Mouse (Mus musculus) retina, embryonic 14.5 days (tissue): ENCODE results near the gene Gm17542.
"Not testable (repeated sequence)": the region's sequence is repeated elsewhere in the genome, so short reads cannot be mapped to it uniquely, and the experiment has no call there.

ENCODE experiments used
- DNase-seq: peaks from one replicate; pipeline ENCODE4 v3.0.0-alpha.2; 2015; ENCODE audit warnings: low spot score

Gm17542 gene

DNA sequence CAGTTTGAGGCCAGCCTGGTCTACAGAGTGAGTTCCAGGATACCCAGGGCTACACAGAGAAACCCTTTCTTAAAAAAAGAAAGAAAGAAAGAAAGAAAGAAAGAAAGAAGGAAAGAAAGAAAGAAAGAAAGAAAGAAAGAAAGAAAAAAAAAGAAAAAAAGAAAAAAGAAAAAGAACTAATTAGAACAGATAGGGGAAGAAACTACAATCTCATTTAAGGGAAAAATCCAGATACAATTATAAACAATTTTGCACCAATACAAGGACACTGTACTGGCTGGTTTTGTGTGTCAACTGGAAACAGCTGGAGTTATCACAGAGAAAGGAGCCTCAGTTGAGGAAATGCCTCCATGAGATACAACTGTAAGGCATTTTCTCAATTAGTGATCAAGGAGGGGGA lies at the start of gene Gm17542:
Gene Gm17542 (minus strand): TSS at position 101 of the 400 bp plus-strand sequence.
- DNase-seq = not testable (repeated sequence)

DNA sequence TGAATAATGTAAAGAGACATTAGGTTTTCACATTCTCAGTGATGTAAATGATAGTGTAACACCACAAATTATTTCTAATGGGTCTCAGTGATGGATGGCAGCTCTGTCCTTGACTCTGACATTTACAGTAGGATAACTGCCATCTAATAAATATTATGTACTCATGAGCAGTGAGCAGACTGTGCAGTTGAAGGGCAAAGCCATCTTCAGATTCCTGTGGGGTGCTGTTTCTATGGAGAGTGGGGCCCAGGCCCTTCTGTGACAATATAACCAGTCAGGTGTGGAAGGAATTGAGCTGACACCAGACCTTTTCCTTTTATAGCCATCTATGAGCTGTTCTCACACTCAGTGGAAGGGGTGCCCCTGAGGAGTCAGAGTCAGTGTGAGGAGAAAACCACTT lies 21.8 kb upstream of the Gm17542 start:
- DNase-seq = no peak

DNA sequence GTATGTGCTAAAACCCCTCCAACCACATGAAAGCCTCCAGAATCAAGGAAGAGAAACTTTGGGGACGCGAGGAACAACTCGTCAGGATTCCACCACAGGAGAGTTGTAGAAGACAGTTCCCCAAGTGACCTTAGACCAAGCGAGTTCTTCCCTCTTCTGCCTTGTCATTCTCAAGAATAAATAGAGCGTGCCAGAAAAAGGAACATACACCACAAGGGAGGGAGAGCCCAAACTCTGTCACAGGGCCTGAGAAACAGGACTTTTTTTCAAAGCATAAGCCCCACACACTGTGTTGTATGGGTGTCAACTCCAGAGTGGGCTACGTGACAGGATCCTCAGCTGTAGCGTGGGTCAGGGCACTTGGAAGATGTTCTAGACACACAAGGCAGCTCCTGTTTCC lies 20.1 kb upstream of the Gm17542 start:
- no peak for DNase-seq

DNA sequence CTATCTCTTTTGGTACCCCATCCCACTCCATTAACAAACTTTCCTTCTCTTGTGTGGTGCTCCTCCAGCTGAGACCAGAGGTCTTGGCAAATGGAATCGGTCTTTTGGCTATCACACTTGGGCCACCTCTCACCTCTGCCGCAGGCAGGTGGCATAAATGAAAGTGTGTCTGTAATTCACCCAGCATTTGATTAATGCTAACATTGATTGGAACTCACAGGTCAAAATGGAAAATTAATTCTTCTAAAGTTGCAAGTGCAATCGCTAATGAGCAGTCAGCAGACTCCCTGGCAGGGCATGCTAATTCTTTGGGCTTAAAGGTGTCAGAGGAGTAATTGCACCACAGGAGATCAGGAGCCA lies 3.2 kb downstream of the Gm17542 start:
- no peak for DNase-seq

DNA sequence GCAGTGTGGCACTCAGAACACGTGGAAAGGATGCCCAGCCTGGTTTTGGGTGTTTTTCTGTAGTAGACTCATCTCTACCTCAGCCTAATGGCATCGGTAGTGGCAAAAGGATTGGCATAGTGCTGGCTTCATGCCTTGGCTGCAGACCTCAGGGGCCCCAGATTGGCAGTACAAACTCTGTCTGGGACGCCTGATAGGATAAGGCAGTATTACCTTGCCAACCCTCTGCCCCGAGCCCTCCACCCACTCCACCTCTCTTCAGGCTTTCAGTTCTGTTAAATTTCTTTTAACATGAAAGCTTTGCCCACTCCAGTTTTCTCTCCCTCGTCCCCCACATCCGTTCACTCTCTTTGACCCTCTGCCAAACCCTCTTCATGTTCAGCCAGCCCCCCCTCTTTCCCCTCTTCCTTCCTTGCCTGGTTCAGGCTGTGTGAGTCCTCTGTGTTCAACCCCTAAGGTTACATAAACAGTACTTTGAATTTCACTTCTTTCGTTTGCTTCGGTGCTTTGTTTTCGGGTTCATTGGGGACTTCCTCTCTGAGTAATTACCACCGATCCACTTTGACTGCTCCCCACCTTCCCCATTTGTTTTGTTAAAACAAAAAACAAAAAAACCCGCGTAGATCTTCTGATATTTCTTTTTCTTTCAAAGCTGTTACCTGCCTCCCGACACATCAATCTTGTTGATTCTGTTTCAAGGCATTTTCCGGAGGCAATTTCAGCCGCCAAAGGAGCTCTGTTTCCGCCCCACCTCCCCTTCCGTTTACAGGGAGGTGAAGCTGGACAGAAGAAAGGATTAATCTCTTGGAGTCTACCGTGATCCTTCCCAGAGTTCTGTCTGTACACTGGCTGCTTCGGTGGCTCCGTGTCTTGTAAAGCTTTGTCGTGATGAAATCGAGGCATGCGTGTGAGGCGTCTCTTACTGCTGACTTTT lies 3.9 kb downstream of the Gm17542 start:
- DNase-seq = no peak

- DNase-seq = no peak
Measured at GRCm38 (mm10) chr10:58713225-58713624, 4.8 kb downstream of the Gm17542 start.

GRCm38 (mm10) chr10:58709021-58709420 lies 9.0 kb downstream of the Gm17542 start:
- no peak for DNase-seq

DNA sequence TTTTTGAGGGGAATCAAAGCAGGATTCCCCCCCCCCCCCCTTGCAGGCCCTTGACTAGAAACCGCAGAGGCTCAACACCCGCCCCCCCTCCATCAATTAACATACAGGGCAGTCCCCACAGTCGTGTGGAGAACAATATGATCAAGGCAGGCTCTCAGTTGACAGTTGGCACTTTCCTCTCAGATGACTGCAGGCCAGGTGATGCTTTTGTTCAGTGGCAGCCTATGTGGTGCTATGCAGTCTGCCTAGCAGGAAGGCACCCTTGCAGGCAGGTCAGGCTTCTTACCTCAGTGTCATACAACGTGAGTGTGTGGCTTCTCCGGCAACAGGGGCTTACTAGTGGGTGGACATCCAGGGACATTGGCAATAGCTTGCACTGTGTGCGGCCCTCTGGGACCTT lies 17.4 kb downstream of the Gm17542 start:
- no peak for DNase-seq

GRCm38 (mm10) chr10:58700160-58700559 lies 17.9 kb downstream of the Gm17542 start:
- no peak for DNase-seq

GRCm38 (mm10) chr10:58698955-58699354 lies 19.1 kb downstream of the Gm17542 start:
- no peak for DNase-seq

- no peak for DNase-seq
Measured at GRCm38 (mm10) chr10:58691051-58691450, 27.0 kb downstream of the Gm17542 start.

GRCm38 (mm10) chr10:58679298-58679697 lies 38.7 kb downstream of the Gm17542 start:
- no peak for DNase-seq

- peak; percentile 87 for DNase-seq
Measured at GRCm38 (mm10) chr10:58675533-58675932, 42.5 kb downstream of the Gm17542 start, which contains the start of gene Edar. Edar (minus strand) TSS chr10:58675654.

DNA sequence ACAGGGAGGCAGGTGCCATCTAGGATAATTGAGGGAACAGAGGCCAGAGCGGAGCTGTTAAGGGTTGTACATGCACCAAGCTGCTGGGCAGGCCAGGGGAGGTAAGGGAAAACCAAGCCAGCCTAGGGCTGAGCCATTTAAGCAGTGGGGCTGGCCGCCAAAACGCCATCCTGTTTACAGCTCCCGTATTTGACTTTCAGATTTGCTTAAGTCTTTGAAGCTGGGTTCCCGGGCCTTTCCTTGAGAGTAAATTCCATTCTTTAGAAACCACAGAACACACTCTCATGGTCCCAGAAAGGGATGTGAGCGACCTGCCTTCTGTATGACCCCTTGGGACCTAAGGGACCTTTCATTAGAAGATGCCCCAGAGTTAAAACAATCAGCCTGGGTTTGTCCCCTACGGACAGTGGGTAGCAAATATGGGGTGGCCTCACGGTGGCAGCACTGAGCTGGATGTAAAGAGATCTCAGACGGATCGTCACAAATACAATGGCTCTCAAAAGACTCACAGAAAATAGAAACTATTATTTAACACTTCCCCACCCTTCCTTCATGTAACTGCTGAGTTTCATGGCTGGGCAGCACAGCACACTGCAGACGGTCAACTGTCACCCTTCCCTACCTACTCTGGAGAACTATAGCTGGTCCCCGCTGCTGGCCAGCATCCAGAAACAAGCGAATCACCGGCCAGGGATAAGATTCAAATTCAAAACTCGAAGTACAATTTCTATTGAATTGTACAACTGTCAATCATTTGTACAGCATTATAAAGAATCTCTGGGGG lies 44.5 kb downstream of the Gm17542 start:
- peak; percentile 83 for DNase-seq

GRCm38 (mm10) chr10:58672557-58673277 lies 45.3 kb downstream of the Gm17542 start:
- peak; percentile 40 for DNase-seq

DNA sequence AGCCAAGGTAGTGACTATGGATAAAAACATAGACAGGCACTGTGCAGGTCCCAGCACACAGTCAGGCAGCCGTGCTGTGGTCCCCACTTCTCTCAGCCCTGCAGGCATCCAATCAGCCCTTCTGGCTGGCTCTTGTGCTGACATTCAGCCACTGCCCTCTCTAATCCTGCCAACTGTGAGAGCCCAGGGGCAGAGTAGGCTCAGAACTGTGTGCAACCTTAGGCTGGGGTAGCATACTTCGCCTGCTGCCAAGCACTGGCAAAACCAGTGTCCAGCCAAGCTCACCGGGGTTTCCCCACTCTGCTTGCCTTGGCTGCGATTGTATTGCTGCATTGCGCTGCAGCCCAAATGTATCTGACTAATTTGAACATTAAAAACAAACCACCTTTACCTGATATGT lies 54.1 kb downstream of the Gm17542 start:
- no peak for DNase-seq
